Mouse (Mus musculus) c-Kit-positive CD71-negative TER-119-negative erythroid progenitor cells, embryonic 14.5 days (primary cell): Measurements from ENCODE around the gene Osbp2.

Source experiments
- DNase-seq: peaks from one replicate; pipeline ENCODE4 v3.0.0-alpha.2; 2013; ENCODE audit warnings: low read depth

The Osbp2 gene

DNA sequence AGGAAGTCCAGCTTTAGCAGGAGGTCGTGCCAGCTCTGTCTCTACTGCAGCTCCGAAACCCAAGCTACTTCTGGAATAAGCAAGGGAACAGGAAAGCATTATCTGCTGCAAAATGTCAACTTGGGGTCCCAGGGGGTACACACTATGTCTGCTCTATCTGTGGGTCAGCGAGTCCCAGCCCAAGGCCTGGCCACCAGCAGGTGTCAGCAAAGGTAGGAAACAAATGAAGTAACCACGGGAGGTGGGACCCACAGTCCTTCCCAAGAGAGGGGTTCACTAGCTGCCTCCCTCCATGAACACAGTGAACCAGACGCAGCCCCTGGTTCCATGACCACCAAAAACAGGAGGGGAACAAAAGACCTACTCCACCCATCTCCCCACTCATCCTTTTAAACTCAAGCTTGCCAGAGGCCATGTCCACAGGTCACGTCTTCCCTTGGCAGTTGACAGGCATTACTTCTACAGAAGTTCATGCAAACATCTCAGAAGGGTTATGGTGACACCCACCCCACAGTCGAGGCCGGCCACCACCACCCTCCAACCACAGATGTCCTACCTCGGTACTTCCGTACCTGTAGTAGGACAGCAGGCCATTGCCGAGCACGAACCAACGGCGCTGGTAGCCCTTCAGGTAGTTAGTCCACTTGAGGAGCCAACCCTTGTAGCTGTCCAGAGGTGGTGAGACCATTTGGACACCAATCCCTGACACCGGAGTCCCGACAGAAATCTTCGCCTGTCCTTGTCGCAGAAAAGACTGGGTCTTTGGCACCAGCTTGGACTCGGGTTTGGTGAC lies 846 bp downstream of the Osbp2 start:
- DNase-seq = no peak

DNA sequence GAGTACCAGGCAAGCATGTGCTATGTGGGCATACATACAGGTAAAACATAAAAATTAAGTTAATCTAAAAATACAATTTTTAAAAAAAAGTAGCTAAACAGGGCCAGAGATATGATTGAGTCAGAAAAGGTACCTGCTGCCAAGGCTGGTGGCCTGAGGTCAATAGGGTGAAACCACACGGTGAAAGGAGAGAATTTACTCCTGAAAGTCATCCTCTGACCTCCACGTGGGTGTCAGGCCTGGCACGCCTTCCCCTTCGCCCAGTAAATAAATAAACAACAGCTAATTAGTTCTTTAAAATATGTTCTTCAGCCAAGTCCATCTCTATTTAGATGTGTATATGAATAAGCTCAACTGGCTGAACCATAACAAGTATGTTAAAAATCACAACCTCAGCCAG lies 3.3 kb downstream of the Osbp2 start:
- DNase-seq = no peak

DNA sequence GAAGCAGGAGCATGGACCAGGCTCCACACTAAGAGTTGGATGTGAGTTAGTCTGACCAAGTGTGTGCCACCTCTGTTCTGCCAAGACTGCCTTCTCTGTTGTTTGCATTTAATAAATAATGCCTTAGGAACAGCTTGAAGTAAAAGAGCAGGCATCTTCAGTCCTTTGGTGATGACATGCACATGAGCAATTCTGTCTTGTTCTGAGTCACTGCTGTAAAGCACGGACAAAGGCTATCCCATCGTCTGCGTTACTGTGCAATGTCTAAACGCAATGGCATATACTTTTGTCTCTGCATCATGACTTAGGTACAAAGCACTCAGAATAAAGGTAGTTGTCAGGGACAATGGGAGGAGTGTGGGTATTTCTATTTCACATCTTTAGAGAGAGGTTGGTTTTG lies 3.9 kb downstream of the Osbp2 start:
- DNase-seq = no peak

DNA sequence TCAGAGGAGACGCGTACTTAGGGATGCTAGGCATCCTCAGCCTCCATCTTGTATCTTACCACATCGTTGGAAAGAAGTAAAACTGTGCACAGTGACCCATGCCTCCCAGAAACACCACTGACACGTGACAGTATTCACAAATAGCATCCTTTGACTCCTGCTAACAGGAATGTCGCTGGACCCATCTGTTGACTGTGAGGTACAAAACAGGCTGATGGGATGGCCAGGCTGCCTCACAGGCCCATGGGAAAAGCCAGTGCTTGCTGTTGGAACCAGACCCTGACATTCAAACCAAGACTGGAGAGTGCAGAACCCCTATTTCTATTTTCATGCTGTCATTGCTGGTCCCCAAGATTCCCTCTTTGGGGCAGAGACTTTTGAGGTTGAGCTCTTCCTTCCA lies 5.8 kb downstream of the Osbp2 start:
- DNase-seq = no peak

DNA sequence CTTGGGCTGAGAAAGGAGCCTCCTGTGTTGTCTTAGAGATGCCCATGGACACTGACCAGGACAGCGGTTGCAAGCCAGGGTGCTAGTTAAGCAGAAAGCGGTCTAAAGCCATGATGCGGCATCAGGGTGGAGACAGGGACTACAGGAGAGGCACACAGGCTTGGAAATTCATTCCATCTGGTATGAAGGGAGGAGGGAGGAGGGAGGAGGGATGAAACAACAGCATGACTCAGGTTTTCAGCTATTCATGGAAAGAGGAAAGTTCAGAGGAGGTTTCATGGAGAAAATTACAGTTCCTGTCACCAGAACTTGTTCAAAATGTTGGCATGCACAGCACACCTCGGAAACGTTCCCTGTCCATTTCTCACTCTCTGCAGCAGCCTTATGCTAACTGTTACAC lies 7.9 kb downstream of the Osbp2 start:
- no peak for DNase-seq

DNA sequence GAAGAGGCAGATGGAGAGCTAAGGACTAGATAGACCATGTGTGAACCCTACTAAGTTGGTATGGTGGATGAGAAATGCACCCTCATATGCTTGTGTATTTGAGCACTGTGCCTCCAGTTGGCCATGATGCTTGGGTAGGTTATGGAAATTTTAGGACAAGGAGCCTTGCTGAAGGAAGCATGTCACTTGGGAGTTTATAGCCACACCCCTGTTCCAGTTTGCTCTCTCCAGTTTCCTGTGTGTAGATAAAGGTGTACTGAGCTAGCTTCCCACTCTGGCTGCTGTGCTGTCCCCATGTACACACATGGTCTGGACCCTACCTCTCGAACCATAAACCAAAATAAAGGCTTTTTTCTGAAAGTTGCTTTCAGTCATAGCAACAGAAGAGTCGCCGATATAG lies 9.5 kb downstream of the Osbp2 start:
- no peak for DNase-seq

DNA sequence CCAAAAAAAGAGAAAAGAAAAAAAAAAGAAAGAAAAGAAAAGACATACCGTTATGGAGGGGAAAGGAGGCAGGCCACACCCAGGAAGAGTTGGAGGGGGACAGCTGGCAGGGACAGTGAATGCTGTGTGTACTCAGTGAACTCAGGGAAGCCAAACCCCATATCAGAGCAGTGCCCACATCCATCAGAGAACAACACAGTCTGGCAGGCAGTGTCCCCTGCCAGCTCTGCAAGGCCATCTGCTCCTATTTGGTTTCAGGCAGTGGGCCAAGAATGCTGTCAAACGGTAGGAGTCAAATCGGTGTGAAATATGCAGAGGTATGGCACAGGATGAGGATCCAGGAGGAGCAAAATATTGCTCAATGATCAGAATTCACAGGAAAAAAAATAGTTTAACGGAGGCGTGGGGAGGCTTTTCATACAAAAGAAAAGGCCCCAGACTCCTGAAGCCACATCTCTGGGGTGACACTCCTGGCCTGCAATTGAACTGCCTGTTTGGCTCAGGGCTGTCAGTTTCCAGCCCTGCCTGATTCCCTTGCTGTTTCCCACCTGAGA lies 10.1 kb downstream of the Osbp2 start:
- DNase-seq = no peak

DNA sequence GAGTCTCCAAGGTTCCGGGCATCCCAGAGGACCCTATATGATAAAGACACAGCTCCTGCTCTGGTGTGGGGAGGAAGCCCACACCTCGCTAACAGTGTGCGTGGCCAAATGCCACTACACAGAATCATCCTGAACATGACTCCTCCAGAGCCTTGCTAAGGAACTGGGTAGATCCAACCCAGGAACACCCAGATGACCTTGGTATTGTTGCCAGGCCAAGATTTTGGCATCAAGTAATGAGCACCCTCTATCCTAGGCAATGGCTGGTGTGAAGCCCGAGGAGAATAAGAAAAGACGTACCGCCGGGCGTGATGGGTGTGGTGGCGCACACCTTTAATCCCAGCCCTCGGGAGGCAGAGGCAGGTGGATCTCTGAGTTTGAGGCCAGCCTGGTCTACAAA lies 10.7 kb downstream of the Osbp2 start:
- no peak for DNase-seq

DNA sequence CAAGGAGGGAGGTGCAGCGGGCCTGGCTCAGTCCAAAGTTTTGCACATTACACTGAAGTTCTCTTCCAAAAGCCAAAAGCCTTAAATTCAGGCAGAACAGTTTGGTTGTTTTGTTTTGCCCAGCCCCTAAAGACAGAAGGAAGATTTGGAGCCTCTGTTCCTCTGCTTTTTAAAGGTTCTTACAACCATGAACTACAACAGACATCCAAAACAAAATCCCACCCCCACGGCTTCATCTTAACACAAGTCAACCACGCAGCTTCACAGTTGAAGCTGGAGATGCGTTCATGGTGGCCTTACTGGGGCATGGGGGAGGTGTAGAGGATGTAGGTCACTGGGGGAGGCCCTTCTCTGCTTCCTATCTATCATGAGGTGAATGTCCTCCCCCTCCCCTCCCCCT lies 11.8 kb downstream of the Osbp2 start:
- no peak for DNase-seq

DNA sequence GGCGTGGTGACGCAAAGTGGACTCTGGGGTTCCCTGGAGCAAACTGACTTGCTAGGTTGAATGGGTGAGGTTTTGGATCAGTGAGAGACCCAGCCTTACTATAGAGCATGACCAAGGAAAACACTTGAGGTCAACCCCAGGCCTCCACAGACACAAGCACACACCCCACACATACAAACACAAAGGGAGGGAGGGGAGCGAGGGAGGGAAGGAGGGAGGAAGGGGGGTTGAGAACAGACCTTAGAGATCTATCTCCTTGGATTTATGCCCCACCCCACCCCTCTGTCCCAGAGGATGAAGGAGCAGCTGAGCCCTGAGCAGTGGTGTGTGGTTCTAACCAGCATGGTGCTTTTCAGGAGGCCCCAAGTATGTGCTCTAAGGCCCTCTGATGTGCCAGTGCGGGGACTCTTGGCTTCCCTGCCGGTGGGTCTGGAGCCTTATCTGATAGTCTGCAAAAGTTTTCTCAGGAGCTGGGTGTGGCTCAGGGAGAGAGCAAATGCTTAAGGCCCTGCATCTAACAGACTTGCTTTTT lies 12.9 kb downstream of the Osbp2 start:
- DNase-seq = no peak

DNA sequence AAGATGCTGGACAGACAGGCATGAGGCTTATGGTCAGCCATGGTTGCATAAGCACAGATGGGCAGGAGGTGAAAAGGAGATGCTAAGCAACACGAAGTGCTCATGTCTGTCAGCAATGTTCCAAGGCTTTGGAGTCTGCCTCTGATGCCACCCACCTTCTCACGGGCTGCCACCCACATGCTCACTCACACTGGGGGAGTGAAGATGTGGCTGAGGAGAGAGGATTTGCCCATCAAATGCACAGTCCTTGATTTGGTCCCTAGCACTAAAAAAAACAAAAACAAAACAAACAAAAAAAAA lies 13.4 kb downstream of the Osbp2 start:
- no peak for DNase-seq

DNA sequence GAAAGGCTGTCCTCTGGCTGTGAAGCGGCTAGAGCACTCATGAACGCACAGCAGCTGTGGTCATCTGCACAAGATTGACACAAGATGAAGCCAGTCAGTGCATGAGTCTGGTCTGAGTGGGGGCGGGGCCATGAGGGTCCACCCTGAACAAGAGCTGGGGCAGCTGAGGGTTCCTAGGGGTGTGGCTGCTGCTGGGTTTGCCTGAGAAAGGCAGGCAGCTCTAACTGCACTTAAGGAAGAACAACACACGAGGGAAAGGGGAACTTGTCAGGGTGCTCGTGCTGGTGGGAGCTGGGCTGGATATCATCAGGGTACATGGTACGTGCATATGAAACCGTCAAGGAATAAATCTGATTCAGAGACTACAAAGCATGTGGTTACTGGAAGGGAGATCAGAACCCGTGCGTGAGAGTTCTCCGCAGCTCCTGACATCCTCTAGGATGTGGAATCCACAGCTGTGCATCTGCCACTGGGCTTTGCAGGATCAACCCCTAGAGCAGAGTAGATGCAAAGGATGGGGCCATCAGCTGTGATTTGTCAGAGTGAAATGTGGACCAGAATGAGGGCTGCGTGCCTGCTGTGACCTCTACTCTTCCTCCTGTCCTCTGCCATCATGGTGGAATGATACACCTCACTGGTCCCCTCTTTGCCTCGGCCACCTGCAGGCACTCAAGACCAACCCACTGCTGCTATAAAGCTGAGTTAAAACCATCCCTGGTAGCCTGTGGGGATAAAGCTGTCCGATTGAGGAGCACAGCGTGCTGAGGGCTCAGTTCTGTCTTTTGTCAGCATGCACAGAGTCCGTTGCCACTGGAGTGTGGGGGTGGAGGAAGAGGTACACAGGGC lies 14.0 kb downstream of the Osbp2 start:
- DNase-seq = no peak

DNA sequence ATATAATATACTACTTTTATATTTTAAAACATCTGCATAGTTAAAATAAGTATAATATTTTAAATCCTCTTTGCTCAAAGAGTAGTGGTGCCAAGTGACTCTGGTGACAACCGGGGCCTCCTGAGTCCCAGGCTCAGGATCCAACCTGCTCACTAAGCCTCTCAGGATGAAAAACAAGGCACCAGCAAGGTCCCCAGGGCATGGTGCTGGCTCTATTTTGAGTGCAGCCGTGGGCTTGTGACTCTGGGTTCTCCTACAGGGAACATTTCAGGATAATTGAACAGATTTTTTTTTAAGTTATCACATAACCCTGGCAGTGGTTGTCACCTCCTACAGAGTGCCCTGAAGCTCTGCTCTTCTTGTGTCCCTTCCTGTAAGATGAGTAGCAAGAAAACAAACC lies 17.4 kb downstream of the Osbp2 start:
- no peak for DNase-seq

DNA sequence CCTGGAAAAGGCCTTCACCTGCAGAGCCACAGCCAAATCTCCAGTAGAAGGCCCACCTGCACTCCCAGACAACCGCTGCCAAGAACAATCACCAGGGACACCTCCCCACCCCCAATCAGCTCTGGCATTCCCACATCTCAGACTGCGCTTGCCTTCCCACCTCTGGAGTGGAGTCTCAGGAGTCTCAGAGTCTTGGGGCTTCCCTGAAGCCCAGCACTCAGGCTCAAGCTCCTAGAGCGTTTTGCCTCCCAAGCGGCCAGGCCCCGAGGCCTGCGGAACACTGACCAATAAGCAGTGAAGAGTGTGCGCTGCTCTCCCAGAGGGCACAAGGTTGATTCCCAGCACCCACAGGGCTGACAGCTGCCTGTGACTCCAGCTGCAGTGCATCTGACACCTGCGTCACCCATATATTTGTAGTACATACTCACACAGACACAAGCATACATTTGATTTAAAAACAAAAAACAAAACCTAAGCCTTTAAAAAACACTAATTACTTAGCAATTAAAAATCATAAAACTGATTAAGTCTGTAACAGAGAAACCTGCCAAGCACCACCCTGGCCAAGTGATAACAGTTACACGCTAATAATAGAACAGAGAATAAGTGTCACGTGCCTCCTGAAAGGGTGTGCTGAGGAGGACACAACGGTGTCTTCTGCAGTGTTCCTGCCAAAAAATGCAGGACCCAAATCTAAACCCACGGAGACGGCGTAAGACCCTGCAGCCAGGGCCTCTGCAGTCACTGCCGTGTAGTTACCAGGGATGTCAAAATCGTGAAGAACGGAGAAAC lies 19.6 kb downstream of the Osbp2 start:
- DNase-seq = no peak

DNA sequence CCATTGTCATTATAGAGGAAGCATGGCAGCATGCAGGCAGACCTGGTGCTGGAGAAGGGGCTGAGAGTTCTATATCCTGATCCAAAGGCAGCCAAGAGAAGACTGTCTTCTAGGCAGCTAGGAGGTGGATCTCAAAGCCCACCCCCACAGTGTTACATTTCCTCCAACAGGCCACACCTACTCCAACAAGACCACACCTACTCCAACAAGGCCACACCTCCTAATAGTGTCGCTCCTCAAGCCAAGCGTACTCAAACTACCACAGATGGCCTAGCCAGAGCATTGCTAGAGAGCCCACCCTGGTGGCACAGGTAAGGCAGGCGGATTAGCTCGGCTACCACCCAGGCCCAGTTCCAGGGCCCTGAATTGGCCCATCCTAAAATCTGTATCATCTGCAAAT lies 28.4 kb downstream of the Osbp2 start:
- no peak for DNase-seq

DNA sequence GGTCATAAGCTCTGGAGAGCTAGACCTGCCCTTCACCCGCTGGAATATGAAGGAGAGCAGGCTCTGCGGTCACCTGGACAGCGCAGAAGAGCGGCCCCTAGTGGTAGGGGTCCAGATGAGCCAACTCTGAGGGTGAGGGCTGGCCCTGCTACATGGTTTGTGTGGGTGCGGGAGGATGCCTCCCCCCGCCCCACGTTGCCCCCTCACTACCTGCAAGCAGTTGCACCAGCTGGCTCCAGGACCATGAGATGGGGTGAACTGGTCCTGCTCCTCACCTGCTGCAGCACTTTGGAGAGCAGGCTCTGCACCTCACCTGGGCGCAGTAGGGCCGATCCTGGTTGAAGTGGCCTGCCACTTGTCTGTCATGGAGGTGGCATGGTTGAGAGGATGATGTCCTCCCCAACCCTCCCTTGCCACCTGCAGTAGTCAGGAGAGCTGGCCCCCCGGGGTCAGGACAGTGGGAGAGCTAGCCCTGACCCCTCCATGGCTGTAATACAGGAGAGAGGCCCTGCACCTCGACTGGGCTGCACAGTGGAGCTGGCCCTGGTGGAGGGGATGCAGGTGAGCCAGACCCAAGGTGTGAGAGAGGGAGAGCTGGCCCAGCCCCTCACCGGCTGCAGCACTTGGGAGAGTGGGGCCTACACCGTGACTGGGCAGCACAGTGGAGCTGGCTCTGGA lies 29.1 kb downstream of the Osbp2 start:
- DNase-seq = peak; percentile 28

DNA sequence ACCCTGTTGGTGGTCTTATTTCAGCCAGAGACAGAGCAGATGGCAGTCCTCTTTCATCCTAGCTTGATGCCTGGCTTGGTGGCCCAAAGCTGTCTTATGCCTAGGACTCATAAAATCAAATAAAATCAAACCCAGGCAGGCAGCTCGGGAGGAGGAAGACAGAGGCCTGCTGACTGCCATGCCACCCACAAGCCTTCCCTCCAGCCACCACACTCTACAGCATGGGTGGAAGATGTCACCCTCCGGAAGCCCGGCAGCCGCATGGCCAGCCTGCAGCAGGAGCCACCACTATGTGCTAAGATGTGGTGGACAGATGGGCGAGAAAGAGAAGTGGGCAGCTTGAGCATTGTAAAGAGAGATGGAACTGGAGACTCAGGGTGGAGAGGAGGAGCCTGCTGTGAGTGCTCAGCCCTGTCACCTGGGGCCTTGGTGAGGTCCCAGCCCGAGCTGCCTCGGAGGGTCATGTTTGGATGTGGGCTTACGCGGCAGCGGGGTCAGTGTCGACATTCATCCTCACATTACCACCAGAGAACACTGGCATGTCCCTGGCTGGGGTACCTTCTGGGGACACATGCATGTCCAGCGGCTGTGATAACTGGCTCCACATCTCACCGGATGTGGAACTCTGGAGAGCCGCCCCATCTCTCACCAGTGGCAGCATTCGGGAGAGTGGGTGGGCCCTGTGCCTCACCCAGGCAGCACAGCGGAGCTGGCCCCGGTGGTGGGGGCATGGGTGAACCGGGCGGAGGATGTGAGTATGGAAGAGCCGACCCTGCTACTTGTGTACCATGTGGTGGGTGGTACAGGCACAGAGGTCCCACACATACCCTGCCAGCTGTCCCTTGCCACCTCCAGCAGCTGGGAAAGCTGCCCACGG lies 29.9 kb downstream of the Osbp2 start:
- no peak for DNase-seq

DNA sequence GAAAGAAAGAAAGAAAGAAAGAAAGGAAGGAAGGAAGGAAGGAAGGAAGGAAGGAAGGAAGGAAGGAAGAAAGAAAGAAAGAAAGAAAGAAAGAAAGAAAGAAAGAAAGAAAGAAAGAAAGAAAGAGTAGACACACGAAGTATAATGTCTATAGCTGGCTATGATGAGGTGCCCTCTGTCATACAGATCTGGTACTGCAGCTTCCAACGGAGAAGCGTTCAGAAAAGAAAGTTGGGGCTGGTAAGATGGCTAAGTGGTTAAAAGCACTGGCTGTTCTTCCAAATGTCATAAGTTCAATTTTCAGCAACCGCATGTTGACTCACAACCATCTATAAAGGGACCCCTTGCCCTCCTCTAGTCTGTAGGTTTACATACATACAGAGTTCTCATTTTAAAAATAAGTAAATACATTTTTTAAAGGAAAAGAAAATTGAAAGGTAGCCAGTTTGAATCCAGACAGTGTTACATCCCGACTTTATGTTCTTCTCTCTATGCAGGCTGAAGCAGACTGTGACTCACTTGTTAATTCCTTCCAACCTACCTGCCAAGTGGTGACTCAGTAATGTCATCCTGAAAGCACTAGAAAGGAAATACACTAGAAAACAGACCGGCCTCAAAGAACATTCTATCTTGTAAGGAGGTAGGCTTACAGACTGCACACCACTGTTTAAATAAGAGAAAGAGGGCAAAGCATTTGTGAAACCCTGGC lies 31.4 kb downstream of the Osbp2 start:
- DNase-seq = peak; percentile 10

DNA sequence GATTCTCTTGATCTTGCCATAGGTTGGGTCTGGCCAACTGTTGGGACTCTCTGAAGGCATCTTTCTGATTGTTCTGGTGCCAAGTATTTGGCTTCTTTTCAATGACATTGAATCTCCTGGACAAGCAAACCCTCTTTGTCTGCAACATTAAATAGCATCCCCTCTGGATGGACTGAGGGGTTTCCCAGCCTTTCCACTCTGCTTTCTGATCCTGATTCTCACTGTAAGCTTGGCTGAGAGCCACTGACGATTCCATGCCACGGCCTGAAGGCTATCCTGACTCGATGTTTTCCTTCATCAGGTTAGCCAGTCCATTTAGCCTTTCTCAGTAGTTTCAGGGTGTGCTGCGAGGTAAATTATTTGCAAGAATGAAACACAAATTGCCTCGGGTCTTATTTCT lies 34.0 kb downstream of the Osbp2 start:
- DNase-seq = no peak

DNA sequence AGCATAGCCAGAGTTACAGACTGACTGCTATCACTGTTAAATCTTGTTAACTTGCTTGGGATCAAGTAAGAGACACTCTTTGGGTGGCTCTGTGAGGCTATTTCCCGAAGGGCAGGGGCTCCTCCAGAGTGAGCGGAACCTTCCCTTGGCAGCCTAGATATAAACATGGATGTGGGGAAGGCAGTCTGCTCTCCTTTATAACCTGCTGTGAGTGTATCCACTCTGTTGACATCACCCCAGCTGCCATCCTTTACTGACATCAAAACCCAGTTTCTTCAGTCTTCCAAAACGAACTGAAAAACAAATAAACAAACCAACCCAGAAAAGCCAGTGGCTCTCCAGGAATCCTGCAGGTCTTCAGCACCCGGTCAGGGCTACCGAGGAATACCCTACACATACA lies 39.6 kb downstream of the Osbp2 start:
- no peak for DNase-seq
